Mouse (Mus musculus) monocyte, adult 5-6 weeks (primary cell): ENCODE results near the gene Tgm7. TPM values are rescaled to one million over a fixed set of nuclear protein-coding genes. Genes with fewer than 3 reads are reported as not detected.
"Not testable (repeated sequence)": the region's sequence is repeated elsewhere in the genome, so short reads cannot be mapped to it uniquely, and the experiment has no call there.

Experiments
- ATAC-seq: fragments of 153-309, 156-312 bp; replicated peaks from 2 replicates; pipeline ENCODE4 v1.8.0; 2017; ENCODE audit warnings: mild to moderate bottlenecking; ENCODE audit not compliant: low TSS enrichment, insufficient number of reproducible peaks, severe bottlenecking, poor library complexity, low FRiP score
- total RNA-seq: library from RNA; stranded (forward); fragments of 200-1000, 200-491, 200-594 nt; gene quantifications from 3 replicates; pipeline ENCODE4 v1.2.3, GENCODE M21; 2017

The Tgm7 gene
- total RNA-seq: not detected in 3 replicates

GRCm38 (mm10) chr2:121109695-121110094, at the start of gene Tgm7:
Tgm7 (minus strand) TSS chr2:121109795.
- no peak for ATAC-seq

GRCm38 (mm10) chr2:121153100-121153499, 43.5 kb upstream of the Tgm7 start:
- no peak for ATAC-seq

- no peak for ATAC-seq
Observed at GRCm38 (mm10) chr2:121149679-121150078, 40.1 kb upstream of the Tgm7 start.

GRCm38 (mm10) chr2:121142415-121142814, 32.8 kb upstream of the Tgm7 start:
- no peak for ATAC-seq

DNA sequence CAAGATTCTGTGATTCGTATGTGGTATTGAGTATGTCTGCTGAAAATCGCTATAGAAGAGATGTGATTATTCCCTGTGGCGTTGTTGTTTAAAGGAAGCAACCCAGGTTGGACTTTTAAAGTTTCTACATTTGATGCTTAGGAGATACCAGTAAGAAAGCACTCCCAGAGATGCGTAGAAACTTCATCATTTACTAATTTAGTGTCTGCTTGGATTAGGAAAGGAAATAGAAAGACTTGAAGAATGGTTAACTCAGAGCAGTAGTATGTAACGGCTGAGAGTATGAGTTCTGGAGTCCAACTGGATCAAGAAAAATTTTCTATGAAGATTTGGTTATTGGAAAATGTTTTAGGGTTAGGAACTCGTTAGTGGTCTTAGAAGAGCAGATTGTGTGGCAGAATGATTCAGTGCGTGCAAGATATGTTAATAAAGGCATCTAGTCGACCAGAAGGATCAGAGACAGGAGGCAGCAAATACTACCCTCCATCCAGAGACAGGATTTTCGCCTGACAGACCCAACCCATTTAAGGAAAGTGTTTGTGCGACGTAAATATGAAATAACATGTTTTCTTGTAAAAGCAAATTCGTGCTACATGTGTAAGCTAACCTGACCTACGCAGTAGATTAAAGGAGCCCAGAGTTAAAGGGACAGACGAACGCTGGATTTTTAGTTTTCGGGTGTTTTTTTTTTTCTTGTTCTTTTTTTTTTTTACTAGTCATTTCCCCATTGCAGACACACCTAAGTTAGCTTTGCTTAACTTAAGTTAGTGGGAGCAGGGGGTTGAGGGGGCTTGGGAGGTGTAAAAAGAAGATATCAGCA, 31.8 kb upstream of the Tgm7 start:
- no peak for ATAC-seq

GRCm38 (mm10) chr2:121140018-121140882, 30.7 kb upstream of the Tgm7 start, which contains the start of the genes Adal and Lcmt2:
Adal (plus strand) TSS chr2:121140428.
Lcmt2 (minus strand) TSS chr2:121140653.
- peak; percentile 81 for ATAC-seq

GRCm38 (mm10) chr2:121139266-121140017, 29.8 kb upstream of the Tgm7 start:
- peak; percentile 32 for ATAC-seq

GRCm38 (mm10) chr2:121137371-121137770, 27.8 kb upstream of the Tgm7 start:
- ATAC-seq: no peak

GRCm38 (mm10) chr2:121132822-121133221, 23.2 kb upstream of the Tgm7 start:
- no peak for ATAC-seq

GRCm38 (mm10) chr2:121128865-121129620, 19.4 kb upstream of the Tgm7 start:
- ATAC-seq: no peak

DNA sequence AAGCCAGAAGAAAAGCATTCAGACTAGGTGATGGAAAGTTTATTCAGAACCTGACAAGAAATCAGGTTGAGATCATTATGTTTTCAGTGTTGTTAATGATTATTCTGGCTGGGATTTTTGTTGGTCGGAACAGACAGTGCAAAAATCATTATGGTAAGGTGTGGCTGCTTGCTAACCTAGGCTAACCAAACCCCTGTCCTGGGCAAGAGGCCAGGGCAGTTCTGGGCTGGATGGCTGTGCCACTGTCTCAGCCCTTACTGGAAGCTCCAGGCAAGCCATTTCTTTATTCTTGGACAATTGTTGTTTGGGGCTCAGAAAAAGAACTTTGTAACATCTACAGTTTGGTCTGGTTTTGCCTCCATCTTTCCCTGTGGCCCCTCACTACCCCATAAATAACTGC, 17.9 kb upstream of the Tgm7 start:
- no peak for ATAC-seq

DNA sequence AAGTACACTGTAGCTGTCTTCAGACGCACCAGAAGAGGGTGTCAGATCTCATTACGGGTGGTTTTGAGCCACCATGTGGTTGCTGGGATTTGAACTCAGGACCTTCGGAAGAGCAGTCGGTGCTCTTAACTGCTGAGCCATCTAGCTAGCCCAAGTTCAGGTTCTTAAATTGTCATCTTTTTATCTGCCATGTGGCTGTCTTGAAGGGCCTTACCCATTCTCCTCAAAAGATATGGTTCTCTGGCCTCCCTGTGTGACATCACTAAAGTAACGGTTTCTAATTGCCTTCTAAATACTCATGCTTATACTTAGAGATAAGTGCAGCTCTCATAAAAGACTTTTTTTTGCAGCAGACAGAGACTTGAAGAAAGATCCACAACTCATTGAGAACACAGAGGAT, 16.7 kb upstream of the Tgm7 start:
- not testable (repeated sequence) for ATAC-seq

DNA sequence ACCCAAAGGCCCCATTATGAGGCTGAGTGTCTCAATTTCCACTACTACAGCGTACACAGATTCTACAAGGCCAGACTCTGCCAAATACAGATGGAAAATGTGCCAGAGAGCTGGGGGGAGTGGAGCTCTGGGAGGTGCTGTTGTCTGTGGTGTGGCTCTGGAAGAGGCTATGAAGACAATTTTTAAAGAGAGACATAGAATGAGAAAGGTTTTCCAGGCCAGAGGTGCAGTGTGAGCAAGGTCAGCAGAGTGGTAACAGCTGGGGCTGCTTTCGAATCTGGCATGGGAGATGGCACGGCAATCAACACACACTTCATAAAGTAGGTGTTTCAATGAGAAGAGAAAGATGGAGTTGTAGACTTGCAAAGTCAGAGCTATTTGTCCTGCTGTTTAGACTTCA, 9.7 kb upstream of the Tgm7 start:
- no peak for ATAC-seq

DNA sequence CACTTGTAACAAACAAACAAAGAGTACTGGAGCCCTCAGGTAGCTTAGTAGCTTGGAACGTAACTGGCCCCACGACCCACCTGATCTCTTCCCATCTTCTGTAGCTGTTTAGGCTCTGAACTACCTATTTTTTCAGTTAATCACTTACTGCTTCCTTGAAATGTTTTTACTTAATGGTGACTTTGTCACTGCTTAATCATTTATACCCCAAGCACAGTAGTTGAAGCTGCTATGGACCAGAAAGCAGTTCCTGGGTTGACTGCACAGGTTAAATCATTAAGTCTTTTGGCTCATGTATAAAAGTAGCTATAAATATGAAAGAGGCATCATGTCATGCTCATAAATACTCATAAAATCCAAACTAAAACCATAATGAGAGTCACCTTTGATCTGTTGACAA, 5.8 kb upstream of the Tgm7 start:
- no peak for ATAC-seq

DNA sequence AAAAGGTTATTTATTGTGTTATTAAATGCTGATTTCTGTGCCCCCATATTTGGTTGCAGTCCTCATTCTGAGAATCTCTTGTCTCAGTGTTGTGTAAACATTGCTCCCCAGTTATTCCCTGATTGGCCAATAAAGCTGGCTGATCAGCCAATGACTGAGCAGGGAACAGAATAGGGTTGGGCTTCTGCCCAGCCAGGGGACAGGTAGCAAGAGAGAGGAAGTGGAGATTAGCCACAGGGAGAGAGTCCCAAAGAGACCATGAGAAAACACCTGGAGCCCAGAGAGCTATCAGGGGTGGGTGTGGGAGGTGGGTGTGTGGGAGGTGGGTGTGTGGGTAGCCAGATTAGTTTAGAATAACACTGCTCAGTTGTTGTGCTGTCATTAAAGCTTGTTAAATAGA, 3.7 kb downstream of the Tgm7 start:
- ATAC-seq: no peak

DNA sequence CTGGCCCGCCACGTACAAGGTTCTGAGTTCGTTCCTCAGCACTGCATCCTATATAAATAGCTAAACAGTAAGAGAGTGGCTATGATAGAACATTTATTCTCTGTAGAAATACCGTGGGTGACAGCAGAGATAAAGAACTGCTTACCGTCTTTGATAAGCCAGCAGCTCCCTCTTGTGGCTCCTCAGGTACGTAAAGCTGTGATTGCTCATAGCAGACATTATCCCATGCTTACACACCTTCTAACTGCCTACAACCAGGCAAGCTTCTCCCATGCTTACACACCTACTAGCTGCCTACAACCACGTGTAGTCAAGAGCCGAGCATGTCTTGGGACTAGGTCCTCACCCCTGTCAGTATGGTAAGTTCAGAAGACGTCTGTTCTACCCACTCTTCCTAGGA, 7.5 kb downstream of the Tgm7 start:
- ATAC-seq: no peak; the same call in 1 of the 2 replicates

DNA sequence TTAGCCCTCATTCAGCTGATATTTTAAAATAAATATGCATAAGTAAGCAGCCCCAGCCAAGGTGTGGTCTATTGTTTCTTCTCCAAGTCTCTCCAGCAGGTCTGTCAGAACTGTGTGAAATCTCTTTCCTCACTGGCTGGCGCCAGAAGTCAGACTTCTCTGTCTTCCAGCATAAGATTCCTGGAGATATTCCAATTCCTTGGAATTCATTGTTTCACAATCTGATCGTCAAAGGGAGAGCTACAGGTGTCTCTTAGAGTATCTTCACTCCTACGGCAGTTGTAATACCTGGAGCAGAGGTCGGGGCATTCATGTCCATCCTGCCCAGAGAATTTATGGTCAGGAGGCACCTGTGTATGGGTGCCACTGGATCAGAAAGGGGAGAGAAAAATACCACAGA, 19.8 kb downstream of the Tgm7 start:
- ATAC-seq: no peak

DNA sequence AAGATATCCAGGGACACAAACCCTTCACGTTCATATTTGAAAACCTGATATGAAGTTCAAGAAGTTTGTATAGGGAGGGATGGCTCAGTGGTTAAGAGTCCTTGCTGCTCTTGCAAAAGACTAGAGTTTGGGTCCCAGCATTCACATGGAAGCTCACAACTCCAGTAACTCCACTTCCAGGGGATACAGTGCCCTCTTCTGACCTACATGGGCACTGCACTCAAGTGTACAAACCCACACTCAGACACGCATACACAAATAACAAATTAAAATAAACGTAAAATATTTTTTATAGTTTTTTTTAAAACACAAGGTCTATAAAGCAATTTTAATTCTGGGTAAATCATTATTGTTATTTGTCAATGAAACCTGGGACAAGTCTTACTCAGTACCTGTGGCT, 21.1 kb downstream of the Tgm7 start:
- ATAC-seq: no peak
